Mouse (Mus musculus) CH12.LX (cell line): Measurements from ENCODE around the gene Olfr1224-ps1.

Source experiments
- CHD1 ChIP-seq: IDR thresholded peaks from 2 replicates; pipeline ENCODE4 v1.6.1; 2012; ENCODE audit warnings: low read depth, low read length, improper control_type of control experiment, inconsistent platforms
- CTCF ChIP-seq, 2 experiments: IDR thresholded peaks in 1 of 2; conservative IDR thresholded peaks in 1 of 2; 2 replicates each; pipeline ENCODE4 v1.5.1; 2011 to 2012; ENCODE audit warnings: low read depth in 2 of 2, low read length in 2 of 2, improper control_type of control experiment in 1 of 2, inconsistent platforms in 1 of 2, mild to moderate bottlenecking in 1 of 2, moderate library complexity in 1 of 2
- IRF4 ChIP-seq: IDR thresholded peaks from 2 replicates; pipeline ENCODE4 v1.6.1; 2014; ENCODE audit warnings: low read depth, mild to moderate bottlenecking, inconsistent platforms, low read length, improper control_type of control experiment
- JUND ChIP-seq: conservative IDR thresholded peaks from 2 replicates; pipeline ENCODE4 v1.6.1; 2011; ENCODE audit warnings: low read depth, low read length, improper control_type of control experiment
- MXI1 ChIP-seq: IDR thresholded peaks from 2 replicates; pipeline ENCODE4 v1.6.1; 2011; ENCODE audit warnings: mild to moderate bottlenecking, low read depth, low read length, improper control_type of control experiment
- MYC ChIP-seq: IDR thresholded peaks from 2 replicates; pipeline ENCODE4 v1.6.1; 2011; ENCODE audit warnings: low read depth, mild to moderate bottlenecking, improper control_type of control experiment, low read length
- POLR2A ChIP-seq: IDR thresholded peaks from 2 replicates; pipeline ENCODE4 v1.6.1; 2011; ENCODE audit warnings: low read depth, mild to moderate bottlenecking, improper control_type of control experiment, low read length
- POLR2AphosphoS2 ChIP-seq: IDR thresholded peaks from 2 replicates; pipeline ENCODE4 v1.6.1; 2011; ENCODE audit warnings: low read depth, low read length, improper control_type of control experiment

- TF ChIP-seq CTCF (conservative IDR thresholded peaks at IDR 0.05 in 1 of 2, IDR thresholded peaks at IDR 0.05 in 1 of 2; ENCODE audit: low read depth in 2 of 2, low read length in 2 of 2) = no peak
- no peak for TF ChIP-seq POLR2A
- no peak for TF ChIP-seq MYC
- no peak for TF ChIP-seq MXI1
- no peak for TF ChIP-seq POLR2AphosphoS2
- TF ChIP-seq JUND = no peak
- TF ChIP-seq CHD1 = no peak
- no peak for TF ChIP-seq IRF4
Observed at GRCm38 (mm10) chr2:89196325-89196982, 32.6 kb upstream of the Olfr1224-ps1 start.
